Mouse (Mus musculus): ENCODE results near the gene Gm3317. TPM values are rescaled to one million over a fixed set of nuclear protein-coding genes. Genes with fewer than 3 reads are reported as not detected.
"Not testable (repeated sequence)": the region's sequence is repeated elsewhere in the genome, so short reads cannot be mapped to it uniquely, and the experiment has no call there.

Gene Gm3317
- polyA plus RNA-seq (2014; fragmentation: Nextera tagmentation; extraction: Ambion mirVana): not detected in 2 replicates

- H3K4me2 ChIP-seq (ENCODE audit: low read length); H3K9ac ChIP-seq (ENCODE audit: low read length); H3K27me3 ChIP-seq (replicated peaks; ENCODE audit: control insufficient read depth, insufficient read depth, low read length); H3K4me1 ChIP-seq (replicated peaks; ENCODE audit: control insufficient read depth, insufficient read depth, low read length); H3K36me3 ChIP-seq (ENCODE audit: control insufficient read depth, insufficient read depth, low read length); ATAC-seq (replicated peaks; ENCODE audit: low FRiP score, low TSS enrichment, low read depth); H3K9me3 ChIP-seq (ENCODE audit: control insufficient read depth, low read length); H3K4me3 ChIP-seq (ENCODE audit: low read depth, low read length); H3K27ac ChIP-seq (ENCODE audit: low read depth); DNase-seq (ENCODE audit: low spot score): not testable (repeated sequence)
- WGBS: no CpG with 5 or more reads among the region's 1 CpGs
Observed at GRCm38 (mm10) chr14:5164235-5164634, at the start of gene Gm3317. TSS of gene Gm3317 (plus strand) at chr14:5164535.

GRCm38 (mm10) chr14:5131219-5131618 lies 33.1 kb upstream of the Gm3317 start, which contains the start of gene Gm8279:
TSS of gene Gm8279 (plus strand) at chr14:5131519.
- not testable (repeated sequence) for H3K27me3 ChIP-seq (replicated peaks; ENCODE audit: control insufficient read depth, insufficient read depth, low read length); H3K4me1 ChIP-seq (replicated peaks; ENCODE audit: control insufficient read depth, insufficient read depth, low read length); H3K4me2 ChIP-seq (ENCODE audit: low read length); H3K27ac ChIP-seq (ENCODE audit: low read depth); H3K4me3 ChIP-seq (ENCODE audit: low read depth, low read length); ATAC-seq (replicated peaks; ENCODE audit: low FRiP score, low TSS enrichment, low read depth); H3K9ac ChIP-seq (ENCODE audit: low read length); H3K36me3 ChIP-seq (ENCODE audit: control insufficient read depth, insufficient read depth, low read length); DNase-seq (ENCODE audit: low spot score); H3K9me3 ChIP-seq (ENCODE audit: control insufficient read depth, low read length)
- WGBS: 75% methylated on average over 1 of the region's 2 CpGs

GRCm38 (mm10) chr14:5185493-5185892 lies 21.2 kb downstream of the Gm3317 start, which contains the start of gene Gm8271:
TSS of gene Gm8271 (plus strand) at chr14:5185793.
- WGBS: no CpG with 5 or more reads among the region's 3 CpGs
- H3K4me1 ChIP-seq (replicated peaks; ENCODE audit: control insufficient read depth, insufficient read depth, low read length); H3K9me3 ChIP-seq (ENCODE audit: control insufficient read depth, low read length); H3K9ac ChIP-seq (ENCODE audit: low read length); H3K27ac ChIP-seq (ENCODE audit: low read depth); H3K4me3 ChIP-seq (ENCODE audit: low read depth, low read length); H3K36me3 ChIP-seq (ENCODE audit: control insufficient read depth, insufficient read depth, low read length); H3K27me3 ChIP-seq (replicated peaks; ENCODE audit: control insufficient read depth, insufficient read depth, low read length); DNase-seq (ENCODE audit: low spot score); H3K4me2 ChIP-seq (ENCODE audit: low read length); ATAC-seq (replicated peaks; ENCODE audit: low FRiP score, low TSS enrichment, low read depth): not testable (repeated sequence)

Other genes starting within 250 kb of the Gm3317 start
- not detected in 2 replicates for gene Gm8297, start 180.6 kb upstream of the Gm3317 start, polyA plus RNA-seq (2014; fragmentation: Nextera tagmentation; extraction: Ambion mirVana)
- not detected in 2 replicates for gene Gm3298, start 148.6 kb upstream of the Gm3317 start, polyA plus RNA-seq (2014; fragmentation: Nextera tagmentation; extraction: Ambion mirVana)
- not detected in 2 replicates for gene 4930555G01Rik, start 113.9 kb upstream of the Gm3317 start, polyA plus RNA-seq (2014; fragmentation: Nextera tagmentation; extraction: Ambion mirVana)
- gene Gm8281, start 93.5 kb upstream of the Gm3317 start, polyA plus RNA-seq (2014; fragmentation: Nextera tagmentation; extraction: Ambion mirVana): 1.3 and 1.5 TPM in 2 replicates
- not detected in 2 replicates for gene Gm8279, start 33.0 kb upstream of the Gm3317 start, polyA plus RNA-seq (2014; fragmentation: Nextera tagmentation; extraction: Ambion mirVana)
- gene Gm8271, start 21.3 kb downstream of the Gm3317 start, polyA plus RNA-seq (2014; fragmentation: Nextera tagmentation; extraction: Ambion mirVana): not detected in 2 replicates
- not detected in 2 replicates for gene Gm3526, start 96.0 kb downstream of the Gm3317 start, polyA plus RNA-seq (2014; fragmentation: Nextera tagmentation; extraction: Ambion mirVana)
- not detected in 2 replicates for gene Gm3542, start 170.4 kb downstream of the Gm3317 start, polyA plus RNA-seq (2014; fragmentation: Nextera tagmentation; extraction: Ambion mirVana)
- gene Gm3500, start 224.5 kb downstream of the Gm3317 start, polyA plus RNA-seq (2014; fragmentation: Nextera tagmentation; extraction: Ambion mirVana): 0.12 and 0.19 TPM in 2 replicates

Data from intestine, embryonic 14.5 days (tissue).